Mouse (Mus musculus): ENCODE measurements around the gene Ndufaf7. TPM values are rescaled to one million over a fixed set of nuclear protein-coding genes. Genes with fewer than 3 reads are reported as not detected.

Ndufaf7 gene
- total and polyA plus RNA-seq, 2 experiments from 2014 or later = 29.9 to 61.6 TPM

- 83% methylated on average over 9 of the region's 9 CpGs for WGBS
- ATAC-seq (ENCODE audit: low FRiP score) (no peak), DNase-seq (ENCODE audit: low spot score) (no peak)
- no peaks in the 10 kb centered on the region for H3K36me3 ChIP-seq (ENCODE audit: insufficient read depth, low read length)
- H3K27ac ChIP-seq (ENCODE audit: low read depth, low read length) = no peak overlapping the region
- no peaks in the 10 kb centered on the region for H3K9me3 ChIP-seq (ENCODE audit: low read length)
- no peak overlapping the region for H3K9ac ChIP-seq (replicated peaks; ENCODE audit: low read length, poor library complexity, severe bottlenecking)
- H3K27me3 ChIP-seq (ENCODE audit: insufficient read depth, low read length) = no peaks in the 10 kb centered on the region
- H3K4me2 ChIP-seq (ENCODE audit: low read depth, low read length, poor library complexity, severe bottlenecking) = no peak overlapping the region
- no peak overlapping the region for H3K4me3 ChIP-seq (ENCODE audit: low read depth, low read length)
- H3K4me1 ChIP-seq (ENCODE audit: insufficient read depth, low read length) = no peaks in the 10 kb centered on the region
- TF ChIP-seq CTCF (IDR thresholded peaks at IDR 0.05) = no peak
Measured at GRCm38 (mm10) chr17:78992303-78993027, 55.5 kb downstream of the Ndufaf7 start.

GRCm38 (mm10) chr17:78993670-78994069 is 56.7 kb downstream of the Ndufaf7 start:
- ATAC-seq (ENCODE audit: low FRiP score) (no peak), DNase-seq (ENCODE audit: low spot score) (peak; percentile 15)
- Histone ChIP-seq H3K9ac (replicated peaks; ENCODE audit: low read length, poor library complexity, severe bottlenecking) (no peak overlapping the region), H3K27me3 (ENCODE audit: insufficient read depth, low read length) (no peaks in the 10 kb centered on the region), H3K9me3 (ENCODE audit: low read length) (no peaks in the 10 kb centered on the region), H3K4me2 (ENCODE audit: low read depth, low read length, poor library complexity, severe bottlenecking) (no peak overlapping the region), H3K36me3 (ENCODE audit: insufficient read depth, low read length) (no peaks in the 10 kb centered on the region), H3K4me1 (ENCODE audit: insufficient read depth, low read length) (no peaks in the 10 kb centered on the region), H3K4me3 (ENCODE audit: low read depth, low read length) (no peak overlapping the region), H3K27ac (ENCODE audit: low read depth, low read length) (no peak overlapping the region)
- 54% methylated on average over 2 of the region's 2 CpGs for WGBS
- no peak for TF ChIP-seq CTCF (IDR thresholded peaks at IDR 0.05)

GRCm38 (mm10) chr17:78994382-78994781 is 57.4 kb downstream of the Ndufaf7 start:
- H3K4me1 ChIP-seq (ENCODE audit: insufficient read depth, low read length) = no peaks in the 10 kb centered on the region
- no peak overlapping the region for H3K4me3 ChIP-seq (ENCODE audit: low read depth, low read length)
- no peaks in the 10 kb centered on the region for H3K27me3 ChIP-seq (ENCODE audit: insufficient read depth, low read length)
- no peak overlapping the region for H3K9ac ChIP-seq (replicated peaks; ENCODE audit: low read length, poor library complexity, severe bottlenecking)
- WGBS = 93% methylated on average over 8 of the region's 8 CpGs
- H3K36me3 ChIP-seq (ENCODE audit: insufficient read depth, low read length) = no peaks in the 10 kb centered on the region
- no peak for TF ChIP-seq CTCF (IDR thresholded peaks at IDR 0.05)
- H3K4me2 ChIP-seq (ENCODE audit: low read depth, low read length, poor library complexity, severe bottlenecking) = no peak overlapping the region
- no peak for ATAC-seq (ENCODE audit: low FRiP score)
- no peak overlapping the region for H3K27ac ChIP-seq (ENCODE audit: low read depth, low read length)
- no peaks in the 10 kb centered on the region for H3K9me3 ChIP-seq (ENCODE audit: low read length)
- no peak for DNase-seq (ENCODE audit: low spot score)

GRCm38 (mm10) chr17:78994931-78995820 is 58.2 kb downstream of the Ndufaf7 start:
- Histone ChIP-seq H3K27me3 (ENCODE audit: insufficient read depth, low read length) (no peaks in the 10 kb centered on the region), H3K4me1 (ENCODE audit: insufficient read depth, low read length) (no peaks in the 10 kb centered on the region), H3K4me2 (ENCODE audit: low read depth, low read length, poor library complexity, severe bottlenecking) (no peak overlapping the region), H3K4me3 (ENCODE audit: low read depth, low read length) (no peak overlapping the region), H3K9ac (replicated peaks; ENCODE audit: low read length, poor library complexity, severe bottlenecking) (no peak overlapping the region), H3K27ac (ENCODE audit: low read depth, low read length) (no peak overlapping the region), H3K36me3 (ENCODE audit: insufficient read depth, low read length) (no peaks in the 10 kb centered on the region), H3K9me3 (ENCODE audit: low read length) (no peaks in the 10 kb centered on the region)
- WGBS = 76% methylated on average over 9 of the region's 9 CpGs
- DNase-seq (ENCODE audit: low spot score) (no peak), ATAC-seq (ENCODE audit: low FRiP score) (no peak)
- TF ChIP-seq CTCF (IDR thresholded peaks at IDR 0.05) = no peak

Other genes starting within 250 kb of the Ndufaf7 start
- 22.4 and 23.3 TPM in 2 replicates for gene Strn, start 199.9 kb upstream of the Ndufaf7 start, total RNA-seq (2014; rRNA removed)
- 3.8 and 4.2 TPM in 2 replicates for gene Strn, start 199.9 kb upstream of the Ndufaf7 start, polyA plus RNA-seq (2015; fragmentation: Nextera tagmentation; extraction: Ambion mirVana)
- 52.0 and 56.6 TPM in 2 replicates for gene Heatr5b, start 101.8 kb upstream of the Ndufaf7 start, total RNA-seq (2014; rRNA removed)
- gene Heatr5b, start 101.8 kb upstream of the Ndufaf7 start, polyA plus RNA-seq (2015; fragmentation: Nextera tagmentation; extraction: Ambion mirVana) = 11.5 and 11.7 TPM in 2 replicates
- gene Gpatch11, start 101.6 kb upstream of the Ndufaf7 start, total RNA-seq (2014; rRNA removed) = 31.9 and 38.2 TPM in 2 replicates
- gene Gpatch11, start 101.6 kb upstream of the Ndufaf7 start, polyA plus RNA-seq (2015; fragmentation: Nextera tagmentation; extraction: Ambion mirVana) = 48.5 and 49.0 TPM in 2 replicates
- 3.3 and 4.0 TPM in 2 replicates for gene Eif2ak2, start 54.6 kb upstream of the Ndufaf7 start, total RNA-seq (2014; rRNA removed)
- 3.1 and 4.0 TPM in 2 replicates for gene Eif2ak2, start 54.6 kb upstream of the Ndufaf7 start, polyA plus RNA-seq (2015; fragmentation: Nextera tagmentation; extraction: Ambion mirVana)
- not detected in 2 replicates for gene Sult6b1, start 30.1 kb upstream of the Ndufaf7 start, total RNA-seq (2014; rRNA removed)
- gene Sult6b1, start 30.1 kb upstream of the Ndufaf7 start, polyA plus RNA-seq (2015; fragmentation: Nextera tagmentation; extraction: Ambion mirVana) = not detected in 2 replicates
- 17.6 and 25.4 TPM in 2 replicates for gene Cebpzos, start 20.6 kb upstream of the Ndufaf7 start, total RNA-seq (2014; rRNA removed)
- gene Cebpzos, start 20.6 kb upstream of the Ndufaf7 start, polyA plus RNA-seq (2015; fragmentation: Nextera tagmentation; extraction: Ambion mirVana) = 132 TPM in 2 replicates
- gene Cebpz, start 70 bp upstream of the Ndufaf7 start, total RNA-seq (2014; rRNA removed) = 18.4 and 20.9 TPM in 2 replicates
- gene Cebpz, start 70 bp upstream of the Ndufaf7 start, polyA plus RNA-seq (2015; fragmentation: Nextera tagmentation; extraction: Ambion mirVana) = 43.3 and 46.2 TPM in 2 replicates
- 15.5 and 20.1 TPM in 2 replicates for gene Prkd3, start 83.7 kb downstream of the Ndufaf7 start, total RNA-seq (2014; rRNA removed)
- 4.9 and 5.9 TPM in 2 replicates for gene Prkd3, start 83.7 kb downstream of the Ndufaf7 start, polyA plus RNA-seq (2015; fragmentation: Nextera tagmentation; extraction: Ambion mirVana)
- 27.9 and 28.0 TPM in 2 replicates for gene Qpct, start 114.8 kb downstream of the Ndufaf7 start, total RNA-seq (2014; rRNA removed)
- gene Qpct, start 114.8 kb downstream of the Ndufaf7 start, polyA plus RNA-seq (2015; fragmentation: Nextera tagmentation; extraction: Ambion mirVana) = 30.2 and 35.7 TPM in 2 replicates